Mouse (Mus musculus) lung, postnatal 0 days (tissue): ENCODE data around the gene N4bp2l2. TPM values are rescaled to one million over a fixed set of nuclear protein-coding genes. Genes with fewer than 3 reads are reported as not detected.
"Not testable (repeated sequence)": the region's sequence is repeated elsewhere in the genome, so short reads cannot be mapped to it uniquely, and the experiment has no call there.

Experiments used
- ATAC-seq: fragments of 200-750 bp; cut with Nextera tagmentation; 2 replicates; pipeline ENCODE4 v1.8.0; 2017; ENCODE audit warnings: moderate library complexity
- DNase-seq: peaks from one replicate; pipeline ENCODE4 v3.0.0-alpha.2; 2016; ENCODE audit warnings: low spot score
- H3K27ac ChIP-seq: fragments of 300-500 bp; sonication (generic); 2 replicates; pipeline ENCODE4 v1.5.1; 2014; ENCODE audit warnings: antibody characterized with exemption, mild to moderate bottlenecking, low read length, mixed read lengths
- H3K27me3 ChIP-seq: fragments of 300-500 bp; sonication (generic); replicated peaks from 2 replicates; pipeline ENCODE4 v1.6.1; 2014; ENCODE audit warnings: low read length, mixed read lengths; ENCODE audit not compliant: insufficient read depth
- H3K36me3 ChIP-seq: fragments of 300-500 bp; sonication (generic); 2 replicates; pipeline ENCODE4 v1.6.1; 2014; ENCODE audit warnings: low read length, mixed read lengths; ENCODE audit not compliant: insufficient read depth
- H3K4me1 ChIP-seq: fragments of 300-500 bp; sonication (generic); 2 replicates; pipeline ENCODE4 v1.6.1; 2014; ENCODE audit warnings: antibody characterized with exemption, low read depth, low read length, mixed read lengths; ENCODE audit not compliant: insufficient read depth
- H3K4me2 ChIP-seq: fragments of 300-500 bp; sonication (generic); replicated peaks from 2 replicates; pipeline ENCODE4 v1.6.1; 2014; ENCODE audit warnings: low read depth, mild to moderate bottlenecking, low read length, moderate library complexity, mixed read lengths
- H3K4me3 ChIP-seq: fragments of 300-500 bp; sonication (generic); 2 replicates; pipeline ENCODE4 v1.5.1; 2014; ENCODE audit warnings: low read depth, low read length
- H3K9ac ChIP-seq: fragments of 300-500 bp; sonication (generic); replicated peaks from 2 replicates; pipeline ENCODE4 v1.6.1; 2014; ENCODE audit warnings: low read depth, mild to moderate bottlenecking
- H3K9me3 ChIP-seq: fragments of 300-500 bp; sonication (generic); 2 replicates; pipeline ENCODE4 v1.6.1; 2016; ENCODE audit warnings: low read length, mixed read lengths
- CTCF ChIP-seq: IDR thresholded peaks from 2 replicates; pipeline ENCODE4 v1.5.1; 2016; ENCODE audit warnings: antibody characterized with exemption, mild to moderate bottlenecking
- EP300 ChIP-seq: IDR thresholded peaks from 2 replicates; pipeline ENCODE4 v1.6.1; 2016; ENCODE audit warnings: antibody characterized with exemption, mild to moderate bottlenecking, control low read depth
- WGBS: fragments of 180-500 bp; shearing (Covaris S2); extraction: QIAGEN DNeasy Blood & Tissue Kit; methylation state at CpG from one replicate; pipeline ENCODE4 v1.1.7; 2014; 5-methylcytosine and 5-hydroxymethylcytosine counted together
- polyA plus RNA-seq: library from polyadenylated mRNA; unstranded; fragments of >200 nt; fragmentation: Nextera tagmentation; extraction: Ambion mirVana; gene quantifications from 2 replicates; pipeline ENCODE4 v1.2.1, GENCODE M21; 2015

N4bp2l2 gene
- polyA plus RNA-seq = 36.7 and 37.1 TPM in 2 replicates

GRCm38 (mm10) chr5:150666133-150666739, at the start of gene N4bp2l2:
Gene N4bp2l2 (minus strand): TSS chr5:150666183.
- 87% methylated on average over 8 of the region's 9 CpGs for WGBS
- DNase-seq, ATAC-seq: not testable (repeated sequence)

GRCm38 (mm10) chr5:150713431-150713830, 47.4 kb upstream of the N4bp2l2 start:
- H3K36me3 ChIP-seq = no peaks in the 10 kb centered on the region
- no peak overlapping the region for H3K9ac ChIP-seq
- ATAC-seq (peak; percentile 68), DNase-seq (peak; percentile 80)
- no peaks in the 10 kb centered on the region for H3K9me3 ChIP-seq
- H3K4me1 ChIP-seq = peaks cover 8% of the 10 kb centered on the region; the same call in 1 of the 2 replicates
- no peak overlapping the region for H3K4me2 ChIP-seq
- H3K27me3 ChIP-seq = no peaks in the 10 kb centered on the region
- no peak overlapping the region for H3K4me3 ChIP-seq
- TF ChIP-seq EP300 (no peak), CTCF (no peak)
- no peak overlapping the region for H3K27ac ChIP-seq

More at GRCm38 (mm10) chr5:150666133-150666739, at the start of gene N4bp2l2:
- H3K27me3 ChIP-seq, H3K4me1 ChIP-seq, H3K36me3 ChIP-seq, H3K9me3 ChIP-seq: not testable (repeated sequence)
- Histone ChIP-seq H3K27ac (peak within 1 kb of the TSS; percentile 98), H3K9ac (peak within 1 kb of the TSS; percentile 88), H3K4me2 (peak within 1 kb of the TSS; percentile 60), H3K4me3 (peak within 1 kb of the TSS; percentile 71)

- no peak overlapping the region for H3K27ac ChIP-seq
Measured at GRCm38 (mm10) chr5:150711503-150711902, 45.5 kb upstream of the N4bp2l2 start.

GRCm38 (mm10) chr5:150707181-150707580, 41.2 kb upstream of the N4bp2l2 start:
- WGBS = 95% methylated on average over 3 of the region's 3 CpGs

More at GRCm38 (mm10) chr5:150711503-150711902, 45.5 kb upstream of the N4bp2l2 start:
- H3K4me3 ChIP-seq = no peak overlapping the region
- H3K4me2 ChIP-seq = no peak overlapping the region
- H3K4me1 ChIP-seq = peaks cover 8% of the 10 kb centered on the region; the same call in 1 of the 2 replicates
- ATAC-seq (no peak), DNase-seq (no peak)
- H3K27me3 ChIP-seq = no peaks in the 10 kb centered on the region
- no peaks in the 10 kb centered on the region for H3K9me3 ChIP-seq
- 67% methylated on average over 4 of the region's 4 CpGs for WGBS
- H3K36me3 ChIP-seq = no peaks in the 10 kb centered on the region
- H3K9ac ChIP-seq = no peak overlapping the region
- TF ChIP-seq EP300 (no peak), CTCF (no peak)

GRCm38 (mm10) chr5:150706651-150707050, 40.7 kb upstream of the N4bp2l2 start:
- not testable (repeated sequence) for H3K4me3 ChIP-seq

More at GRCm38 (mm10) chr5:150707181-150707580, 41.2 kb upstream of the N4bp2l2 start:
- H3K4me1 ChIP-seq, DNase-seq, H3K36me3 ChIP-seq, H3K27me3 ChIP-seq, H3K9ac ChIP-seq, ATAC-seq, H3K4me2 ChIP-seq, H3K27ac ChIP-seq, H3K9me3 ChIP-seq, H3K4me3 ChIP-seq: not testable (repeated sequence)

GRCm38 (mm10) chr5:150702714-150703113, 36.7 kb upstream of the N4bp2l2 start:
- peak; percentile 66 for DNase-seq

More at GRCm38 (mm10) chr5:150706651-150707050, 40.7 kb upstream of the N4bp2l2 start:
- not testable (repeated sequence) for DNase-seq, H3K27me3 ChIP-seq, H3K36me3 ChIP-seq, ATAC-seq, H3K9me3 ChIP-seq, H3K9ac ChIP-seq, H3K4me2 ChIP-seq, H3K4me1 ChIP-seq, H3K27ac ChIP-seq
- 55% methylated on average over 1 of the region's 1 CpGs for WGBS

More at GRCm38 (mm10) chr5:150702714-150703113, 36.7 kb upstream of the N4bp2l2 start:
- no peaks in the 10 kb centered on the region for H3K4me1 ChIP-seq
- no peak overlapping the region for H3K4me2 ChIP-seq
- H3K36me3 ChIP-seq = no peaks in the 10 kb centered on the region
- no peak overlapping the region for H3K4me3 ChIP-seq
- TF ChIP-seq CTCF (peak; percentile 68), EP300 (no peak)
- H3K27ac ChIP-seq = no peak overlapping the region
- no peaks in the 10 kb centered on the region for H3K9me3 ChIP-seq
- no peaks in the 10 kb centered on the region for H3K27me3 ChIP-seq
- 49% methylated on average over 2 of the region's 2 CpGs for WGBS
- H3K9ac ChIP-seq = no peak overlapping the region
- ATAC-seq = no peak
